Mouse (Mus musculus): ENCODE data around the gene Pacsin1. TPM values are rescaled to one million over a fixed set of nuclear protein-coding genes. Genes with fewer than 3 reads are reported as not detected.

Pacsin1 gene
- total RNA-seq, 2 experiments from 2014 or later, result 302 to 321 TPM

- DNase-seq (ENCODE audit: extremely low spot score in 1 of 2, low spot score in 1 of 2), result no peak
Measured at GRCm38 (mm10) chr17:27719663-27720062, 64.4 kb downstream of the Pacsin1 start.

DNA sequence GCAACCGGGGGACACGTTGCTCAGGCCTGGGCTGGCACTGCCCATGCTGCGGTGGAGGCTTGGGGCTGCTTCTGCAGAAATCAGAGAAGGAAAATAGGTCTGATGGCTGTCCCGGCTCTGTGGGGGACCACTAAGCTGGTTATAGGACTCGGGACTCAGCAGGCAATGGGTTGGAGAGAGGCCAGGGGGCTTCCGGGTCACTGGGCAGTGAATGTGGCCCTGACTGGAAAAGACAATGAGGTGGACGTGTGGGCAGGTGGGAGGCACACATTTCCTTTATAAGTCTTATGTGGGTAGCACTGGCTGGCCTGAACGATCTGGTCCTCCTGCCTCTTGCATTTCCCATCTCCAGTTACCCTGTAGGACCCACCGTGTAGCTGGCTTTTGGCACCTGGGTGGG lies 65.0 kb downstream of the Pacsin1 start:
- no peak for DNase-seq (ENCODE audit: extremely low spot score in 1 of 2, low spot score in 1 of 2)

DNA sequence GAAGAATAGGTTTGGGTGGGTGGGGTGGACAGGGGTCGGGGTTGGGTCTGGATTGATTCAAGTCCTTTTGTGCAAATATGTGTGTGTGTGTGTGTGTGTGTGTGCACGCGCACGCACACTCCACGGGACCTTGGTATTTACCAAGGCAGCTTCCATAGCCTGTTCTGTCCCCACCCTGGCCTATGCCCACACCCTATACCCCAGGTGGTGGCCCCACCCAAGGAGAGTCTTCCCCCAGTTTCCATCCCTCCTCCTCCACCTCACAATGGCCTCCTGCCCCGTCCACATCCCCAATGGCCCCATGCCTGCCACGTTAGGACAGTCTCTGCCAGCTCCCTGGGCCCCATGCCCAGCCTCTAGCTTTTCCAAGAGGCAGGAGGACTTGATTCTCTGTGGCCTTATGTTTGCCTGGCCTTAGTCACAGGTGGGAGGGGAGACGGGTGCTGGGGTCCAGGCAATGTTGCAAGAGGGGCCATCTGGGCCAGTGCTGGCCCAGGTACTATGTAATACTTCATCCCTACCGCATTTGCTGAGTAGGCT lies 65.9 kb downstream of the Pacsin1 start:
- DNase-seq (ENCODE audit: extremely low spot score in 1 of 2, low spot score in 1 of 2), result peak in 1 of 2 experiments; percentile 53

GRCm38 (mm10) chr17:27724327-27724726 lies 69.0 kb downstream of the Pacsin1 start:
- no peak for DNase-seq (ENCODE audit: extremely low spot score in 1 of 2, low spot score in 1 of 2)

DNA sequence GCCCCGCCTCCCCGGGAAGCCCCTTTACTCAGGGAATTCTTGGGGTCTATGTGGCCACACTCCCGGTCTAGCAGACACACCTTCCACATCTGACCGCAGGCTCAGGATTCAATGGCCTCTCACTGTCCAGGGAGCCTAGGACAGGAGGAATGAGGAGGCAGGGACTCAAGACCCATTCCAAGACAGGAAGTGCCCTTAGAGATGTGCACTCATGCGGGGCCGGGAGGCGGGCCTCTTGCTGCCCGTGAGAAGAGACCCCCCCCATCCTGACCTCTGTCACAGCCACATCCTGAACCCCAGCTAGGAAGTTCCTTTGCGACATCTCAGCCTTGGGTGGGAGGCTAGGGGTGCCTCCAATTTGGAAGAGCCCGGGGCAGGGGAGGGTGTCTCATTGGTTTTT lies 69.7 kb downstream of the Pacsin1 start:
- no peak for DNase-seq (ENCODE audit: extremely low spot score in 1 of 2, low spot score in 1 of 2)

DNA sequence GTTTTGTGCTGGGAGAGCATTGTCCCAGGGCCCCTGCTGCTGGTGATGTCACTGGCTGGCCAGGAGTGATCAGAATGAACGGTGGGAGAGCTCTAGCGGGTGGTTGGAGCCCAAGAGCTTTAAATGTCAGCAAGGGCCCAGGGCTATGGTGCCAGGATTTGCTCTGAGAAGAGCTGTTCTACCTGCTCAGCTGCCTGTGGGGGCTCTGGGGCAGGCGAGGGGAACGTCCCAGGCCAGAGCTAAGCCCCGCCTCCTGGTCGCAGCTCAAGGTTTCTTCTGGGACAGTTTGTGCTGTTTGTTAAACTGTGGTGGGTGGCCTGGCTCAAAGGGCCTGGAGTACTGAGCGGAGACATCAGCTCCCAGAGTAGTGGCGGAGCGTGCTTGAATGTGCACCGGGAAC lies 70.1 kb downstream of the Pacsin1 start:
- DNase-seq (ENCODE audit: extremely low spot score in 1 of 2, low spot score in 1 of 2), result no peak

DNA sequence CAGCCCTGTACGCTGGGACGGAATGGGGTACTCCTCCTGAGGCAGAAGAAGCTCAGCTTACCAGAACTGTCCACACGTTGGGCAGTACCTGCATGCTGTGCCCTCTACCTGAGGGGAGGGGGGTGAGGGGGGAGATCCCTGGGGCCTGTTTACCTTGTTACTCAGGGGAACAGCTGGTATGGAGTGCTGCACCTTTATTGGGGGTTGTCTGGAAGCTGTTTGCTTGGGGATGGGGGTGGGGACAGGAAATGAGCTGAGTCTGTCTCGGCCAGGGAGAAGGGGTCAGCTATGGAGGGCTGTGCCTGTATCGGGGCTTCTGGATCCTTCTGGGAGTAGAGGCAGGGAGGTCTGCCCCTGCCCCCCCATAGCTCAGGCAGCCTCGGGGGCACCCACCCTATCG lies 71.2 kb downstream of the Pacsin1 start:
- no peak for DNase-seq (ENCODE audit: extremely low spot score in 1 of 2, low spot score in 1 of 2)

DNA sequence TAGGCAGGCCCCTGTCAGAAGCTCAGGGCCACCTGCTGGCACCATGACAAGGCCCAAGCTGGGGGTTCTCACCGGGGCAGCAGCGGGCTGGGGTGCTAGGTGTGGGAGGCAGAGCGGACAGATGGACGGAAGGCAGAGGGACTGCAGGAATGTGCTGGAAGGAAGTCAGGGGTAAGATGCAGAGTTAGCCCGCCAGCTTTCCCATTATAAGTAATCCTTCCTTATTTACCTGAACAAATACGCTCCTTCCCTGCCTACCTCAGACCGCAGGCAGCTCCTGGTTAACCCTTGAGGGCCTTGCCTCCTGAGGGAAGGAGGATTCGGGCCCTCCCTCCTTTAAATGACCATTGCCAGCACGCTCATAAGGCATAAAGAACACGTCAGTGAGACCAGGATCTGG lies 73.5 kb downstream of the Pacsin1 start, which contains the start of gene Spdef:
TSS of gene Spdef (minus strand) at position 186 of the 400 bp plus-strand sequence.
- DNase-seq (ENCODE audit: extremely low spot score in 1 of 2, low spot score in 1 of 2), result no peak

DNA sequence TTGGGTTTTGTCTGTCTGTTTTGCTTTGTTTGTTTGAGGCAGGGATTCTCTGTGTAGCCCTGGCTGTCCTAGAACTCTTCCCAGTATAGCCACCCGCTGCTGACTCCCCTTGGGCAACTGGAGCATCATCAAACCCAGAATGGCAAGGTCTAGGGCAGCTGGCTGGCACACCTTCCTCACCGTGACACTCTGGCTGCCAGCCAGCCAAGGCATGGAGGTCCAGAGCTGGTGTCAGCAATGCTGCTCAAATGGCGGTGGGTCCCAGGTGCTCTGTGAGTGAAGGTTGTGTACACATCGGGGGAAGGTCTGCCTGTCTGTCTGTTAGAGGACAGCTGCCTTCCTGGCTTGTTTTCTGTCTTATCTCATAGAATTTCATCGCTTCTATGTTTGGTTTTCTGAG lies 76.8 kb downstream of the Pacsin1 start:
- no peak for DNase-seq (ENCODE audit: extremely low spot score in 1 of 2, low spot score in 1 of 2)

DNA sequence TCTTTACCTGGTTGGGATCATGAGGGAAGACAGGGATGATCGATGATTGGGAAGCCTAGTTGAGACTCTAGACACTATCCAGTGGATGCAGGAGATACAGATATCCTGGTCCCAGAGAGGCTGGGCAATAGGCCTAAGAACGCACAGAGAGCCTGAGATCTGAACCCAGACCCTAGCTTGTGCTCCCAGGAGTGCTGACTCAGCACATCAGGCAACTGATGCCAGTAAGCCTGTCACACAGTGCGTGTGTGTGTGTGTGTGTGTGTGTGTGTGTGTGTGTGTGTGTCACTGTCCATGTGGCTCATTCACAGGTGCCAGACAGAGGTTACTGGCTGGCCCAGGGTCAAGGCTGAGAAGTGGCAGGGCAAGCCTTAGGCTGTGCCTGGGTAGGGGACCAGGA lies 77.4 kb downstream of the Pacsin1 start:
- DNase-seq (ENCODE audit: extremely low spot score in 1 of 2, low spot score in 1 of 2), result no peak

DNA sequence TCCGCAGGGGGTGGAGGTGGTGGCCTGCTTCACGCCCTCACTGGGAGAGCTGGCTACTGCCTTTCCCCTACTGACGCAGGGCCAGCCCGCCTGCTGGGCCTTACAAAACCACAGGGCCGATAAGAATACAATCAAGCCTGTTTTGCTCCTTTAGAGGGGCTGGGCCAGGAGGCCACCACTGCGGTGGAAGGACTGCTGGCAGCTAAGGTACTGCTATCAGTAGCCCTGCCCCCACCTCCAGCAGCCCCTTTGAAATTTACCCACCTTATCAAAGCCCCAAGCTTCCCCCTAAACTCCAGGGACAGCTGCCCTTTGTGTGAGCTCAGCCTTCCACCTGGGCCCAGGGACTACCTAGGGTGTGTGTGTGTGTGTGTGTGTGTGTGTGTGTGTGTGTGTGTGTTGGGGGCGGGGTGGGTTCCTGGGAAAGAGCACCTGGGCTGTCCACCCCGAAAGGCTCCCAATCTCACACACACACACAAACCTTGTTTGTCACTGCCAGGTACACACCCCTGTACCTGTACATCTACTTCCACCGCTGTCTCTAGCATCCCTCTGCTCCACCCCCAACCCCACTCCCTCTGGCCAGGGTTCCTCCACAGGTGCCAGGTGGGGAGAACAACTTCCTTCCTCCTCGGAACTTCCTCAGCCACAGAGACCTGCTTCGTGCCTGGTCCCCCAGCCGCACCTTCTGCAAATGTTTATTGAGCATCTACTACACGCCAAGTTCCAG lies 79.2 kb downstream of the Pacsin1 start:
- no peak for DNase-seq (ENCODE audit: extremely low spot score in 1 of 2, low spot score in 1 of 2)

- no peak for DNase-seq (ENCODE audit: extremely low spot score in 1 of 2, low spot score in 1 of 2)
Measured at GRCm38 (mm10) chr17:27740961-27741360, 85.7 kb downstream of the Pacsin1 start.

GRCm38 (mm10) chr17:27746446-27746845 lies 91.1 kb downstream of the Pacsin1 start:
- DNase-seq (ENCODE audit: extremely low spot score in 1 of 2, low spot score in 1 of 2), result no peak

GRCm38 (mm10) chr17:27748123-27748522 lies 92.8 kb downstream of the Pacsin1 start:
- DNase-seq (ENCODE audit: extremely low spot score in 1 of 2, low spot score in 1 of 2), result no peak

- no peak for DNase-seq (ENCODE audit: extremely low spot score in 1 of 2, low spot score in 1 of 2)
Measured at GRCm38 (mm10) chr17:27750451-27750942, 95.2 kb downstream of the Pacsin1 start.

GRCm38 (mm10) chr17:27751314-27752202 lies 96.2 kb downstream of the Pacsin1 start:
- no peak for DNase-seq (ENCODE audit: extremely low spot score in 1 of 2, low spot score in 1 of 2)

- DNase-seq (ENCODE audit: extremely low spot score in 1 of 2, low spot score in 1 of 2), result no peak
Measured at GRCm38 (mm10) chr17:27760169-27760568, 104.9 kb downstream of the Pacsin1 start.

Measured in layer of hippocampus, postnatal 25 days (tissue).